Mouse (Mus musculus): ENCODE measurements around the gene Mkrn1. TPM values are rescaled to one million over a fixed set of nuclear protein-coding genes. Genes with fewer than 3 reads are reported as not detected.

Mkrn1 gene
- 44.3 and 45.8 TPM in 2 replicates for polyA plus RNA-seq (2012; rRNA removed)

GRCm38 (mm10) chr6:39419851-39420721 lies at the start of gene Mkrn1:
Mkrn1 (minus strand) TSS chr6:39420462.
- 1% methylated on average over 80 of the region's 82 CpGs for WGBS
- Histone ChIP-seq H3K4me1 (replicated peaks; ENCODE audit: control insufficient read depth, insufficient read depth, low read length) (no peaks in the 10 kb centered on the region; the same call in 1 of the 2 replicates), H3K36me3 (ENCODE audit: control insufficient read depth, insufficient read depth, low read length) (no peaks in the 10 kb centered on the region), H3K27me3 (ENCODE audit: control insufficient read depth, insufficient read depth, low read length) (no peaks in the 10 kb centered on the region), H3K4me3 (ENCODE audit: control insufficient read depth, insufficient read depth, low read length) (peak within 1 kb of the TSS; percentile 95), H3K27ac (ENCODE audit: control insufficient read depth, insufficient read depth, low read length) (no peak within 1 kb of the TSS)
- peak; percentile 82 for DNase-seq
- no peak for TF ChIP-seq CTCF (IDR thresholded peaks at IDR 0.05; ENCODE audit: borderline replicate concordance, control insufficient read depth, extremely low read depth, insufficient read depth, low read length, poor library complexity)
- TF ChIP-seq POLR2A (IDR thresholded peaks at IDR 0.05; ENCODE audit: control insufficient read depth, extremely low read depth, insufficient read depth, low read length, poor library complexity), result peak; percentile 52; the same call in 1 of the 2 replicates

GRCm38 (mm10) chr6:39469427-39469826 lies 49.2 kb upstream of the Mkrn1 start:
- H3K27ac ChIP-seq (ENCODE audit: control insufficient read depth, insufficient read depth, low read length), result no peak overlapping the region
- no peaks in the 10 kb centered on the region for H3K36me3 ChIP-seq (ENCODE audit: control insufficient read depth, insufficient read depth, low read length)
- H3K27me3 ChIP-seq (ENCODE audit: control insufficient read depth, insufficient read depth, low read length), result no peaks in the 10 kb centered on the region
- no peak overlapping the region for H3K4me3 ChIP-seq (ENCODE audit: control insufficient read depth, insufficient read depth, low read length)
- TF ChIP-seq POLR2A (IDR thresholded peaks at IDR 0.05; ENCODE audit: control insufficient read depth, extremely low read depth, insufficient read depth, low read length, poor library complexity), result no peak
- no peak for TF ChIP-seq CTCF (IDR thresholded peaks at IDR 0.05; ENCODE audit: borderline replicate concordance, control insufficient read depth, extremely low read depth, insufficient read depth, low read length, poor library complexity)
- no peak for DNase-seq
- WGBS, result 71% methylated on average over 5 of the region's 5 CpGs
- no peaks in the 10 kb centered on the region for H3K4me1 ChIP-seq (replicated peaks; ENCODE audit: control insufficient read depth, insufficient read depth, low read length)

DNA sequence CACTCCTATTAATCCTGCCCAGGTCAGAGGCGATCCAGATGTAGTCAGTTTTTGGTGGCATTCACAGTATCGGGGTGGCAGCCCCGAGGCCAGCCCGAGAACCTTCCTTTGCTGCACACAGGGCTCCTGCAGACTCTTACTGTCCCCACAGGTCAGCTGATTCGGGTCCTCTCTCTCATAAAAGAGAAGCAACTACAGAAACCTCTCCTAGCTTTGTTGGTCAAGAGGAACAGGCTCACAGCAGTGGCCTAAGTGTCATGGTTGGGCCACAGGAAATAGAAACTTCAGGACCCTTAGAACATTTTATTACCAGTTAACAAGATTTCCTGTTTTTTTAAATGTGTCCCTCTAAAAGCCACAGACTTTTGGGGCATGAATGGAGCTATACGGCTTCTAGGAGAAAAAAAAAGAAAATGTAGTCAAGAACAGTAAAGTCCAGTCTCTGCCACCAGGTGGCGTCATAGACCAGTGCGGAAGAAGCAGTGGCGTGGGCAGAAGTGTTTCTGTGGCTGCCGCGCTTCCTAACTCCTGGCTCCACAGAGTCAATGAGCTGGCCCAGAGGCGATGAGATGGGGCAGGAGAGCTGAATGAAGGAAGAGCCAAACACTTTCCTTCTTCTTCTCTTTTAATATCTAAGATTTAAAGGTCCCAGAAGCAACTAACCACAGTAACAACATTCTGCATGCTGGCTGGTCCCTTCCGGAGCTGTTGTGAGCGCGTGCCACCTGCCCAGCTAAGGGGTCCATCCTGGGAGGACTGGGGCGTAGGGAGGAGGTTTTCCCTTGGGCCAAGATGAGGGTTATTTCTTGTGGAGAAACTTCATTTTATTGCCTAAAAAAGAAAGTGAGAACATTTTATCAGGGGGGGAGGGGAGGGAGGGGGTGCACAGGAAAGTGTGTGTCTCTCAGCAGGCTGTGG lies 42.6 kb upstream of the Mkrn1 start:
- peak; percentile 75 for DNase-seq
- 27% methylated on average over 16 of the region's 16 CpGs for WGBS
- Histone ChIP-seq H3K4me3 (ENCODE audit: control insufficient read depth, insufficient read depth, low read length) (peak overlapping the region; percentile 24), H3K4me1 (replicated peaks; ENCODE audit: control insufficient read depth, insufficient read depth, low read length) (no peaks in the 10 kb centered on the region), H3K36me3 (ENCODE audit: control insufficient read depth, insufficient read depth, low read length) (no peaks in the 10 kb centered on the region), H3K27me3 (ENCODE audit: control insufficient read depth, insufficient read depth, low read length) (no peaks in the 10 kb centered on the region), H3K27ac (ENCODE audit: control insufficient read depth, insufficient read depth, low read length) (no peak overlapping the region)
- TF ChIP-seq POLR2A (IDR thresholded peaks at IDR 0.05; ENCODE audit: control insufficient read depth, extremely low read depth, insufficient read depth, low read length, poor library complexity) (no peak), CTCF (IDR thresholded peaks at IDR 0.05; ENCODE audit: borderline replicate concordance, control insufficient read depth, extremely low read depth, insufficient read depth, low read length, poor library complexity) (0 out of 2 replicates have a peak, but pooled peaks have one; percentile 53)

- H3K27me3 ChIP-seq (ENCODE audit: control insufficient read depth, insufficient read depth, low read length), result no peaks in the 10 kb centered on the region
- H3K27ac ChIP-seq (ENCODE audit: control insufficient read depth, insufficient read depth, low read length), result no peak overlapping the region
- no peaks in the 10 kb centered on the region for H3K4me1 ChIP-seq (replicated peaks; ENCODE audit: control insufficient read depth, insufficient read depth, low read length)
- DNase-seq, result peak; percentile 30
- H3K36me3 ChIP-seq (ENCODE audit: control insufficient read depth, insufficient read depth, low read length), result no peaks in the 10 kb centered on the region
- H3K4me3 ChIP-seq (ENCODE audit: control insufficient read depth, insufficient read depth, low read length), result no peak overlapping the region
- TF ChIP-seq POLR2A (IDR thresholded peaks at IDR 0.05; ENCODE audit: control insufficient read depth, extremely low read depth, insufficient read depth, low read length, poor library complexity) (no peak), CTCF (IDR thresholded peaks at IDR 0.05; ENCODE audit: borderline replicate concordance, control insufficient read depth, extremely low read depth, insufficient read depth, low read length, poor library complexity) (no peak)
- WGBS, result 96% methylated on average over 11 of the region's 11 CpGs
Observed at GRCm38 (mm10) chr6:39460040-39460439, 39.8 kb upstream of the Mkrn1 start.

- Histone ChIP-seq H3K36me3 (ENCODE audit: control insufficient read depth, insufficient read depth, low read length) (no peaks in the 10 kb centered on the region), H3K27ac (ENCODE audit: control insufficient read depth, insufficient read depth, low read length) (no peak overlapping the region), H3K4me3 (ENCODE audit: control insufficient read depth, insufficient read depth, low read length) (no peak overlapping the region), H3K4me1 (replicated peaks; ENCODE audit: control insufficient read depth, insufficient read depth, low read length) (no peaks in the 10 kb centered on the region), H3K27me3 (ENCODE audit: control insufficient read depth, insufficient read depth, low read length) (no peaks in the 10 kb centered on the region)
- TF ChIP-seq CTCF (IDR thresholded peaks at IDR 0.05; ENCODE audit: borderline replicate concordance, control insufficient read depth, extremely low read depth, insufficient read depth, low read length, poor library complexity), result no peak
- no peak for TF ChIP-seq POLR2A (IDR thresholded peaks at IDR 0.05; ENCODE audit: control insufficient read depth, extremely low read depth, insufficient read depth, low read length, poor library complexity)
- no peak for DNase-seq
- whole genome bisulfite sequencing, result 85% methylated on average over 8 of the region's 8 CpGs
Observed at GRCm38 (mm10) chr6:39455339-39456160, 35.3 kb upstream of the Mkrn1 start.
